Mouse (Mus musculus) kidney, postnatal 0 days (tissue): ENCODE measurements at regions not wholly inside any gene's neighbourhood (a gene's known extent, or its start where the extent isn't known, plus 50 kb on each side); places are given as distances from the start of the nearest gene placed in this dataset.

Source experiments
- ATAC-seq: fragments of 200-750 bp; cut with Nextera tagmentation; replicated peaks from 2 replicates; pipeline ENCODE4 v1.8.0; 2017; ENCODE audit warnings: low read depth, moderate number of reproducible peaks, moderate TSS enrichment, moderate library complexity; ENCODE audit not compliant: low FRiP score
- DNase-seq: peaks from one replicate; pipeline ENCODE4 v3.0.0-alpha.2; 2016; ENCODE audit warnings: low spot score
- H3K27ac ChIP-seq: fragments of 300-500 bp; sonication (generic); 2 replicates; pipeline ENCODE4 v1.5.1; 2014; ENCODE audit warnings: mild to moderate bottlenecking
- H3K27me3 ChIP-seq: fragments of 300-500 bp; sonication (generic); 2 replicates; pipeline ENCODE4 v1.6.1; 2014; ENCODE audit warnings: low read length, mixed read lengths; ENCODE audit not compliant: insufficient read depth
- H3K36me3 ChIP-seq: fragments of 300-500 bp; sonication (generic); 2 replicates; pipeline ENCODE4 v1.6.1; 2014; ENCODE audit warnings: low read length, mixed read lengths; ENCODE audit not compliant: insufficient read depth
- H3K4me1 ChIP-seq: fragments of 300-500 bp; sonication (generic); replicated peaks from 2 replicates; pipeline ENCODE4 v1.6.1; 2014; ENCODE audit warnings: antibody characterized with exemption, low read length, mixed read lengths; ENCODE audit not compliant: insufficient read depth
- H3K4me2 ChIP-seq: fragments of 300-500 bp; sonication (generic); 2 replicates; pipeline ENCODE4 v1.6.1; 2014; ENCODE audit warnings: mild to moderate bottlenecking, low read length, moderate library complexity, mixed read lengths
- H3K4me3 ChIP-seq: fragments of 300-500 bp; sonication (generic); replicated peaks from 2 replicates; pipeline ENCODE4 v1.5.1; 2014; ENCODE audit warnings: low read depth, low read length
- H3K9ac ChIP-seq: fragments of 300-500 bp; sonication (generic); 2 replicates; pipeline ENCODE4 v1.6.1; 2014; ENCODE audit warnings: low read depth, low read length
- H3K9me3 ChIP-seq: fragments of 300-500 bp; sonication (generic); replicated peaks from 2 replicates; pipeline ENCODE4 v1.6.1; 2016; ENCODE audit warnings: low read length, inconsistent platforms, mixed read lengths
- CTCF ChIP-seq: IDR thresholded peaks from 2 replicates; pipeline ENCODE4 v1.5.1; 2016; ENCODE audit warnings: antibody characterized with exemption, low read depth, mild to moderate bottlenecking, moderate library complexity
- WGBS: fragments of 180-500 bp; shearing (Covaris S2); extraction: QIAGEN DNeasy Blood & Tissue Kit; methylation state at CpG from one replicate; pipeline ENCODE4 v1.1.7; 2014; 5-methylcytosine and 5-hydroxymethylcytosine counted together

GRCm38 (mm10) chr5:83533901-83534300 lies 178.9 kb upstream of the Tecrl start:
- DNase-seq (no peak), ATAC-seq (no peak)
- no peak overlapping the region for H3K27ac ChIP-seq
- no peak overlapping the region for H3K4me3 ChIP-seq
- no peak overlapping the region for H3K4me2 ChIP-seq
- H3K27me3 ChIP-seq: no peaks in the 10 kb centered on the region
- TF ChIP-seq CTCF: no peak
- WGBS: 67% methylated on average over 3 of the region's 3 CpGs
- no peaks in the 10 kb centered on the region for H3K9me3 ChIP-seq
- H3K4me1 ChIP-seq: no peaks in the 10 kb centered on the region
- no peak overlapping the region for H3K9ac ChIP-seq
- no peaks in the 10 kb centered on the region for H3K36me3 ChIP-seq

- DNase-seq (peak; percentile 51), ATAC-seq (no peak)
- Histone ChIP-seq H3K9ac (no peak overlapping the region), H3K4me3 (no peak overlapping the region), H3K4me1 (no peaks in the 10 kb centered on the region), H3K27me3 (no peaks in the 10 kb centered on the region), H3K27ac (no peak overlapping the region), H3K36me3 (no peaks in the 10 kb centered on the region), H3K9me3 (no peaks in the 10 kb centered on the region), H3K4me2 (no peak overlapping the region)
- 74% methylated on average over 1 of the region's 1 CpGs for WGBS
- TF ChIP-seq CTCF: peak; percentile 63
These were observed 163.7 kb upstream of the Tecrl start for GRCm38 (mm10) chr5:83518661-83519060.

- no peak for ATAC-seq
- H3K9ac ChIP-seq: no peak overlapping the region
These were observed 129.1 kb upstream of the Tecrl start for GRCm38 (mm10) chr5:83484135-83484534.

GRCm38 (mm10) chr5:83440259-83440658 lies 85.3 kb upstream of the Tecrl start:
- TF ChIP-seq CTCF: peak; percentile 88
- no peak overlapping the region for H3K9ac ChIP-seq
- DNase-seq (peak; percentile 81), ATAC-seq (no peak)
- H3K27me3 ChIP-seq: no peaks in the 10 kb centered on the region
- no peaks in the 10 kb centered on the region for H3K9me3 ChIP-seq
- H3K36me3 ChIP-seq: no peaks in the 10 kb centered on the region
- 3% methylated on average over 3 of the region's 3 CpGs for WGBS
- no peak overlapping the region for H3K27ac ChIP-seq
- H3K4me3 ChIP-seq: no peak overlapping the region
- H3K4me1 ChIP-seq: no peaks in the 10 kb centered on the region
- H3K4me2 ChIP-seq: no peak overlapping the region

More at GRCm38 (mm10) chr5:83484135-83484534, 129.1 kb upstream of the Tecrl start:
- Histone ChIP-seq H3K4me1 (no peaks in the 10 kb centered on the region), H3K36me3 (no peaks in the 10 kb centered on the region), H3K27ac (no peak overlapping the region), H3K27me3 (no peaks in the 10 kb centered on the region), H3K9me3 (no peaks in the 10 kb centered on the region), H3K4me2 (no peak overlapping the region), H3K4me3 (no peak overlapping the region)
- peak; percentile 73 for TF ChIP-seq CTCF
- DNase-seq: peak; percentile 66
- 13% methylated on average over 1 of the region's 1 CpGs for WGBS

GRCm38 (mm10) chr5:83436510-83436909 lies 81.5 kb upstream of the Tecrl start:
- H3K9ac ChIP-seq: no peak overlapping the region
- DNase-seq (no peak), ATAC-seq (no peak)
- no peak overlapping the region for H3K27ac ChIP-seq
- TF ChIP-seq CTCF: no peak
- no peak overlapping the region for H3K4me2 ChIP-seq
- no peaks in the 10 kb centered on the region for H3K4me1 ChIP-seq
- no peaks in the 10 kb centered on the region for H3K27me3 ChIP-seq
- no peak overlapping the region for H3K4me3 ChIP-seq
- no peaks in the 10 kb centered on the region for H3K36me3 ChIP-seq
- 80% methylated on average over 1 of the region's 1 CpGs for WGBS
- no peaks in the 10 kb centered on the region for H3K9me3 ChIP-seq

DNA sequence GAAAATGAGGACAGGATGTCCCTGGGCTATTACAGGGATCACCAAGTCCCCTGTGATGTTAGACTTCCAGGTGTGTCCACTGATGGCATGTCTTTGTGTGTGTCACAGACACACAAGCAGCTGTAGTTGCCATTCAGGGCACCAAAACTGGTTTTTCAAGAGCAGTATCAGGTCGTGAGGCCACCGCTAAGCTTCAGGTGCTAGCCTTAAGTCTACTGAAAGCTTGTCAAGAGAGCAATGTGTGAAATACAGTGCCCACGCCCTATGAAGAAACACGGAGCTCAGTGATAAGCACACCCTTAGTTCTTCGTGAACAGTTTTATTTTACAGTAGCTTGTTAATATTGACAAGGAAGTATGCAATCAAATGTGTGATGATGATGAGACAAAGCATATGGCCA lies 66.7 kb upstream of the Tecrl start:
- H3K4me3 ChIP-seq: no peak overlapping the region
- no peaks in the 10 kb centered on the region for H3K4me1 ChIP-seq
- no peak overlapping the region for H3K4me2 ChIP-seq
- no peak overlapping the region for H3K27ac ChIP-seq
- H3K27me3 ChIP-seq: no peaks in the 10 kb centered on the region
- no peaks in the 10 kb centered on the region for H3K36me3 ChIP-seq
- ATAC-seq: no peak
- H3K9ac ChIP-seq: no peak overlapping the region
- no peak for TF ChIP-seq CTCF
- DNase-seq: no peak
- WGBS: 80% methylated on average over 5 of the region's 5 CpGs
- H3K9me3 ChIP-seq: no peaks in the 10 kb centered on the region

DNA sequence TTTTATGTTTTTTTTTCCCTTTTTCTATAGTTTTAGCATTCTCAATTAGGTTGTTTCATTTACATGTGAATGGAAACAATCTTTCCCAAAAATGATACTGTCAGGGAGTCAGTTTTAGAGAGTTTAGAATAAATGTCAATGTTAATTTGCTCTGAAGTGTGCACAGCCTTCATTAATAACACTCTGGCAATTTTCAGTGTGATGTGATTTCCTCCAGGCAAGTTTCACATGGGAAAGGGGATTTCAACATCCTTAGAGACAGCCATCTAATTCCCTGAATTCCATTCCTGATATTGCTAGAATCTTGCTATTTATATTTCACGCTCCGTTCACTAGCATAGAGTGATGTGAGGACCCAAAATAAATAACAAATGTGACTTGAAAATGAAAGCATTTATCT lies 55.2 kb upstream of the Tecrl start:
- H3K4me1 ChIP-seq: no peaks in the 10 kb centered on the region
- TF ChIP-seq CTCF: no peak
- 88% methylated on average over 2 of the region's 2 CpGs for WGBS
- H3K4me2 ChIP-seq: no peak overlapping the region
- DNase-seq (no peak), ATAC-seq (no peak)
- H3K4me3 ChIP-seq: no peak overlapping the region
- H3K27ac ChIP-seq: no peak overlapping the region
- no peak overlapping the region for H3K9ac ChIP-seq
- H3K9me3 ChIP-seq: no peaks in the 10 kb centered on the region
- H3K27me3 ChIP-seq: no peaks in the 10 kb centered on the region
- no peaks in the 10 kb centered on the region for H3K36me3 ChIP-seq
